Mouse (Mus musculus): Measurements from ENCODE around the gene Tspan32.

GRCm38 (mm10) chr7:143057023-143057422 lies 52.2 kb downstream of the Tspan32 start:
- TF ChIP-seq CTCF (conservative IDR thresholded peaks at IDR 0.05; ENCODE audit: insufficient read depth, insufficient read length, low read depth, low read length) (no peak), POLR2A (IDR thresholded peaks at IDR 0.05; ENCODE audit: low read depth, low read length) (no peak)
